Mouse (Mus musculus) CH12.LX (cell line): Measurements from ENCODE around the gene Tars. TPM values are rescaled to one million over a fixed set of nuclear protein-coding genes. Genes with fewer than 3 reads are reported as not detected.
A peak's percentile ranks its signal among the peaks of the same experiment; 100 is the strongest.

Experiments used
- DNase-seq: peaks from one replicate; pipeline ENCODE4 v3.0.0-alpha.2; 2013; ENCODE audit errors: extremely low read depth
- H3K27ac ChIP-seq: 2 replicates; pipeline ENCODE4 v1.5.1; 2012; ENCODE audit warnings: low read depth, mild to moderate bottlenecking, control low read depth, moderate library complexity; ENCODE audit not compliant: insufficient read depth
- H3K27me3 ChIP-seq: replicated peaks from 2 replicates; pipeline ENCODE3; 2012; ENCODE audit warnings: inconsistent platforms
- H3K36me3 ChIP-seq, 2 experiments: replicated peaks in 1 of 2; 2 replicates each; pipeline versions ENCODE3 to v1.6.1; 2012; ENCODE audit warnings: inconsistent platforms in 1 of 2, low read length in 1 of 2, mild to moderate bottlenecking in 1 of 2, mixed read lengths in 1 of 2, moderate library complexity in 1 of 2; ENCODE audit not compliant: control insufficient read depth in 1 of 2, insufficient read depth in 1 of 2
- H3K4me1 ChIP-seq, 2 experiments: 2 replicates each; pipeline ENCODE4 v1.6.1; 2012; ENCODE audit warnings: inconsistent platforms in 1 of 2, moderate library complexity in 1 of 2; ENCODE audit not compliant: insufficient read depth in 2 of 2, control insufficient read depth in 1 of 2
- H3K4me2 ChIP-seq: 2 replicates; pipeline ENCODE4 v1.6.1; 2012; ENCODE audit warnings: low read depth, mild to moderate bottlenecking, control low read depth; ENCODE audit not compliant: poor library complexity, insufficient read depth, severe bottlenecking
- H3K4me3 ChIP-seq, 3 experiments: fragments of 150-350 bp in 1 of 3; sonication (generic) in 1 of 3; replicated peaks in 1 of 3; 2 replicates each; pipeline versions ENCODE3 to v1.5.1; 2011 to 2012; ENCODE audit warnings: low read depth in 2 of 3, low read length in 2 of 3, mild to moderate bottlenecking in 2 of 3, moderate library complexity in 2 of 3, control low read depth in 1 of 3, improper control_type of control experiment in 1 of 3, inconsistent platforms in 1 of 3, mixed read lengths in 1 of 3; ENCODE audit not compliant: poor library complexity in 1 of 3
- H3K79me2 ChIP-seq: replicated peaks from 2 replicates; pipeline ENCODE4 v1.6.1; 2012; ENCODE audit warnings: mild to moderate bottlenecking, moderate library complexity; ENCODE audit not compliant: control insufficient read depth, poor library complexity, insufficient read depth, severe bottlenecking; ENCODE audit errors: extremely low read depth
- H3K9ac ChIP-seq: 2 replicates; pipeline ENCODE4 v1.6.1; 2012; ENCODE audit warnings: low read depth, mild to moderate bottlenecking, control low read depth, moderate library complexity; ENCODE audit not compliant: insufficient read depth
- H3K9me3 ChIP-seq: replicated peaks from 2 replicates; pipeline ENCODE3; 2012; ENCODE audit warnings: low read length, inconsistent platforms, mixed read lengths
- CHD1 ChIP-seq: IDR thresholded peaks from 2 replicates; pipeline ENCODE4 v1.6.1; 2012; ENCODE audit warnings: low read depth, low read length, improper control_type of control experiment, inconsistent platforms
- CHD2 ChIP-seq: IDR thresholded peaks from 2 replicates; pipeline ENCODE4 v1.6.1; 2011; ENCODE audit warnings: low read length, improper control_type of control experiment
- ELF1 ChIP-seq: IDR thresholded peaks from 2 replicates; pipeline ENCODE4 v1.6.1; 2014; ENCODE audit warnings: low read depth, mild to moderate bottlenecking, inconsistent platforms, low read length, improper control_type of control experiment
- EP300 ChIP-seq: IDR thresholded peaks from 2 replicates; pipeline ENCODE4 v1.6.1; 2011; ENCODE audit warnings: low read length, improper control_type of control experiment
- ETS1 ChIP-seq: conservative IDR thresholded peaks from 2 replicates; pipeline ENCODE4 v1.6.1; 2012; ENCODE audit warnings: low read depth, mild to moderate bottlenecking, inconsistent platforms, low read length, improper control_type of control experiment, moderate library complexity
- GABPA ChIP-seq: IDR thresholded peaks from 2 replicates; pipeline ENCODE4 v1.6.1; 2012; ENCODE audit warnings: low read depth, low read length, improper control_type of control experiment, inconsistent platforms; ENCODE audit not compliant: insufficient replicate concordance
- MAZ ChIP-seq: IDR thresholded peaks from 2 replicates; pipeline ENCODE4 v1.6.1; 2012; ENCODE audit warnings: low read depth, mild to moderate bottlenecking, inconsistent platforms, low read length, improper control_type of control experiment, moderate library complexity
- MXI1 ChIP-seq: IDR thresholded peaks from 2 replicates; pipeline ENCODE4 v1.6.1; 2011; ENCODE audit warnings: mild to moderate bottlenecking, low read depth, low read length, improper control_type of control experiment
- MYC ChIP-seq: IDR thresholded peaks from 2 replicates; pipeline ENCODE4 v1.6.1; 2011; ENCODE audit warnings: low read depth, mild to moderate bottlenecking, improper control_type of control experiment, low read length
- NELFE ChIP-seq: IDR thresholded peaks from 2 replicates; pipeline ENCODE4 v1.6.1; 2011; ENCODE audit warnings: low read depth, low read length, improper control_type of control experiment
- POLR2AphosphoS2 ChIP-seq: IDR thresholded peaks from 2 replicates; pipeline ENCODE4 v1.6.1; 2011; ENCODE audit warnings: low read depth, low read length, improper control_type of control experiment
- SIN3A ChIP-seq: IDR thresholded peaks from 2 replicates; pipeline ENCODE4 v1.6.1; 2012; ENCODE audit warnings: low read length, improper control_type of control experiment, inconsistent platforms
- USF1 ChIP-seq: IDR thresholded peaks from 2 replicates; pipeline ENCODE4 v1.6.1; 2014; ENCODE audit warnings: low read depth, mild to moderate bottlenecking, inconsistent platforms, low read length, improper control_type of control experiment
- ZKSCAN1 ChIP-seq: IDR thresholded peaks from 2 replicates; pipeline ENCODE4 v1.6.1; 2012; ENCODE audit warnings: low read depth, inconsistent platforms, low read length, improper control_type of control experiment, borderline replicate concordance
- dilution Hi-C: fragments of 300-500 bp; cut with MboI; formaldehyde crosslinking; loops from 2 replicates; pipeline ENCODE4 v1.14.3; 2020; ENCODE audit warnings: low sequenced_read_pairs; ENCODE audit not compliant: extremely low pct_unique_long_range_greater_than_20kb, extremely low pct_ligation_motif_present
- in situ Hi-C: fragments of 300-500 bp; cut with MboI; formaldehyde crosslinking; loops from 3 replicates; pipeline ENCODE4 v1.14.3; 2019; ENCODE audit warnings: low sequenced_read_pairs, low pct_ligation_motif_present, low pct_unique_long_range_greater_than_20kb, mixed read lengths
- polyA plus RNA-seq: library from polyadenylated mRNA; unstranded; fragments of >175 nt; gene quantifications from 2 replicates; pipeline ENCODE4 v1.2.1, GENCODE M21; 2012; ENCODE audit warnings: low read depth; ENCODE audit not compliant: insufficient read length
- total RNA-seq, 2 experiments: library from RNA; depleted of rRNA; stranded (reverse); fragments of 300-350 nt in 1 of 2; fragments of >200 nt in 1 of 2; gene quantifications; 2 replicates each; pipeline ENCODE4 v1.2.3; 2012 to 2014

The Tars gene
- total and polyA plus RNA-seq, 3 experiments = 114 to 217 (median 189) TPM

GRCm38 (mm10) chr15:11413484-11413883, 14.0 kb upstream of the Tars start:
- TF ChIP-seq SIN3A = no peak
- TF ChIP-seq USF1 = no peak
- TF ChIP-seq EP300 = no peak
- no peak for TF ChIP-seq POLR2AphosphoS2
- TF ChIP-seq NELFE = no peak
- TF ChIP-seq GABPA = no peak
- no peak for TF ChIP-seq MXI1
- TF ChIP-seq, all 38 proteins: peak for 0
- H3K36me3 ChIP-seq = no peaks in the 10 kb centered on the region
- H3K4me1 ChIP-seq = peaks cover 5 to 13% of the 10 kb centered on the region in 2 experiments; a peak in 3 of 4 replicates
- DNase-seq = no peak
- H3K9me3 ChIP-seq = no peaks in the 10 kb centered on the region
- H3K27me3 ChIP-seq = no peaks in the 10 kb centered on the region
- in situ Hi-C loops (no loop called here), dilution Hi-C loops (no loop called here)
- no peak overlapping the region for H3K9ac ChIP-seq
- H3K4me2 ChIP-seq = no peak overlapping the region
- H3K27ac ChIP-seq = no peak overlapping the region
- no peak overlapping the region for H3K4me3 ChIP-seq
- no peaks in the 10 kb centered on the region for H3K79me2 ChIP-seq

GRCm38 (mm10) chr15:11412542-11412941, 13.1 kb upstream of the Tars start:
- in situ Hi-C loops = no loop called here
- no peak for DNase-seq
- no peak overlapping the region for H3K9ac ChIP-seq
- dilution Hi-C loops = no loop called here
- H3K27ac ChIP-seq = no peak overlapping the region
- H3K4me1 ChIP-seq = peaks cover 5 to 20% of the 10 kb centered on the region in 2 experiments; a peak in 3 of 4 replicates
- no peak overlapping the region for H3K4me3 ChIP-seq
- no peaks in the 10 kb centered on the region for H3K36me3 ChIP-seq
- TF ChIP-seq ELF1 (no peak), MAZ (no peak), MYC (no peak), EP300 (no peak), CHD1 (no peak)
- no peaks in the 10 kb centered on the region for H3K27me3 ChIP-seq
- no peaks in the 10 kb centered on the region for H3K79me2 ChIP-seq
- H3K4me2 ChIP-seq = no peak overlapping the region; the same call in 1 of the 2 replicates
- no peaks in the 10 kb centered on the region for H3K9me3 ChIP-seq

- Histone ChIP-seq H3K4me1 (peaks cover 5 to 24% of the 10 kb centered on the region in 2 experiments; a peak in 3 of 4 replicates), H3K36me3 (no peaks in the 10 kb centered on the region), H3K27ac (no peak overlapping the region), H3K9me3 (no peaks in the 10 kb centered on the region), H3K4me2 (peak overlapping the region; percentile 50), H3K9ac (no peak overlapping the region), H3K79me2 (no peaks in the 10 kb centered on the region), H3K4me3 (no peak overlapping the region), H3K27me3 (no peaks in the 10 kb centered on the region)
- no peak for DNase-seq
- TF ChIP-seq GABPA (no peak), ETS1 (no peak), ZKSCAN1 (no peak), CHD2 (no peak)
- in situ Hi-C loops (no loop called here), dilution Hi-C loops (no loop called here)
Measured at GRCm38 (mm10) chr15:11411846-11412245, 12.4 kb upstream of the Tars start.
